Mouse (Mus musculus): Measurements from ENCODE around the gene Nrxn3. TPM values are rescaled to one million over a fixed set of nuclear protein-coding genes. Genes with fewer than 3 reads are reported as not detected.
A peak's percentile ranks its signal among the peaks of the same experiment; 100 is the strongest.

The Nrxn3 gene
- polyA plus RNA-seq, 1 experiment from 2014 or later, result 99.5 TPM

DNA sequence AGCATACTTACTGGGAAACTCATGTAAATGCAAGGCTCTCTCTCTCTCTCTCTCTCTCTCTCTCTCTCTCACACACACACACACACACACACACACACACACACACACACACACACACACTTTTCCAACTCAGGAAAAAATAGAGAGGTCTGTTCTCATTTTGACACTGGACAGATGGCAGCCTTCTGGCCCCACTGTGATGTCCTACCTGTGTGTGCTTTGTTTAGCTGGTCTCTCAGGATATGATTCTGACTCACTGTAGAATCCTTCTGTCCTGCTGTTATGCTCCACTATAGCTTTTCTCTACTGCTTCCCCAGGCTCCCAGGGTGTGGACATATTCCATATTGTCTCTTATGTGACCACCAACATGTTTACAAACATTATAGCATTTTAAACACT is 1363.2 kb downstream of the Nrxn3 start:
- no peak overlapping the region for H3K4me3 ChIP-seq
- no peaks in the 10 kb centered on the region for H3K27me3 ChIP-seq
- no peak overlapping the region for H3K27ac ChIP-seq (replicated peaks)
- ATAC-seq (replicated peaks), result no peak
- no peak overlapping the region for H3K9ac ChIP-seq (replicated peaks)
- H3K4me1 ChIP-seq, result no peaks in the 10 kb centered on the region
- H3K9me3 ChIP-seq, result no peaks in the 10 kb centered on the region
- H3K36me3 ChIP-seq, result no peaks in the 10 kb centered on the region
- H3K4me2 ChIP-seq (replicated peaks), result no peak overlapping the region

DNA sequence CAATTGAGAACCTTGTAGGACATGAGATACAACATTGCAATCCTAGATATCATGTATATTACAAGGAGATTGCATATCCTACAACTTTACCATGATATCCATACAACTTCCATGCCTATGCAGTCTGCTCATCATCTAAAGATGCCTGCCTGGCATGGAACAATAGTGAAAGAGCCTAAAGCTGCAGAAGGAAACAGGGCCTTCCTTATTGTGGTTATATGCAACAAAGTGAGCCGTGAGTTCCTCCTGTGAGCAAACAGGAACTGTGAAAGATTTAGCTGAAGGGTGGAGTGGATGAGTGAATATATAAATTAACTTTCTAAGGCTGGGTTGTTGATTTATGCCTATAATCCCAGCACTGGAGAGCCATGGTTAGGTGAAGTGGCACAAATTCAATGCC is 1373.1 kb downstream of the Nrxn3 start:
- no peak overlapping the region for H3K4me3 ChIP-seq
- H3K4me1 ChIP-seq, result no peaks in the 10 kb centered on the region
- H3K9ac ChIP-seq (replicated peaks), result no peak overlapping the region
- no peak overlapping the region for H3K27ac ChIP-seq (replicated peaks)
- no peak for ATAC-seq (replicated peaks)
- H3K36me3 ChIP-seq, result no peaks in the 10 kb centered on the region
- 75% methylated on average over 1 of the region's 1 CpGs for WGBS
- H3K27me3 ChIP-seq, result no peaks in the 10 kb centered on the region
- H3K4me2 ChIP-seq (replicated peaks), result no peak overlapping the region
- H3K9me3 ChIP-seq, result no peaks in the 10 kb centered on the region

DNA sequence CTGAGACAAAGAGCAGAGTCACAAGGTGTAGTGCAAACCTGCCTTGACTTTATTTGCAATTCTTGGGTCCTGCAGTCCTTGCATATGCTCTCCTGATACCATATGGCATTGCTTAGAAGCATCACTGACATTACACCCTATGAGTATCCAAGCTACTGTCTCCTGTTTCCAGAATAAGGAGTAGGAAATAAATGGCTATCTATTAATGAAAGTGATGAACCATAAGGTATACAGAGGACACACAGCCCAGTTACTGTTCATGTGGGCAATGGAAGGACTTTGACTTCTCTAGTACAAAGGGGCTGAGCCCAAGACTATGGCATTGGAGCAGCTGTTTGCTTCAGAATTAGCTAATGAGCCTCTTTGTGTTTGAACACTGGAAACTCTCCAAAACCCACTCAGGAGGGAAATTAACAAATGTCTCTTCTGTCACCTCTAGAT is 1390.7 kb downstream of the Nrxn3 start:
- H3K4me3 ChIP-seq, result no peak overlapping the region
- H3K9ac ChIP-seq (replicated peaks), result no peak overlapping the region
- H3K9me3 ChIP-seq, result no peaks in the 10 kb centered on the region
- H3K36me3 ChIP-seq, result no peaks in the 10 kb centered on the region
- no peaks in the 10 kb centered on the region for H3K27me3 ChIP-seq
- H3K4me2 ChIP-seq (replicated peaks), result no peak overlapping the region
- H3K4me1 ChIP-seq, result peaks cover 10% of the 10 kb centered on the region
- peak; percentile 77 for ATAC-seq (replicated peaks)
- peak overlapping the region; percentile 28; the same call in 1 of the 2 replicates for H3K27ac ChIP-seq (replicated peaks)

DNA sequence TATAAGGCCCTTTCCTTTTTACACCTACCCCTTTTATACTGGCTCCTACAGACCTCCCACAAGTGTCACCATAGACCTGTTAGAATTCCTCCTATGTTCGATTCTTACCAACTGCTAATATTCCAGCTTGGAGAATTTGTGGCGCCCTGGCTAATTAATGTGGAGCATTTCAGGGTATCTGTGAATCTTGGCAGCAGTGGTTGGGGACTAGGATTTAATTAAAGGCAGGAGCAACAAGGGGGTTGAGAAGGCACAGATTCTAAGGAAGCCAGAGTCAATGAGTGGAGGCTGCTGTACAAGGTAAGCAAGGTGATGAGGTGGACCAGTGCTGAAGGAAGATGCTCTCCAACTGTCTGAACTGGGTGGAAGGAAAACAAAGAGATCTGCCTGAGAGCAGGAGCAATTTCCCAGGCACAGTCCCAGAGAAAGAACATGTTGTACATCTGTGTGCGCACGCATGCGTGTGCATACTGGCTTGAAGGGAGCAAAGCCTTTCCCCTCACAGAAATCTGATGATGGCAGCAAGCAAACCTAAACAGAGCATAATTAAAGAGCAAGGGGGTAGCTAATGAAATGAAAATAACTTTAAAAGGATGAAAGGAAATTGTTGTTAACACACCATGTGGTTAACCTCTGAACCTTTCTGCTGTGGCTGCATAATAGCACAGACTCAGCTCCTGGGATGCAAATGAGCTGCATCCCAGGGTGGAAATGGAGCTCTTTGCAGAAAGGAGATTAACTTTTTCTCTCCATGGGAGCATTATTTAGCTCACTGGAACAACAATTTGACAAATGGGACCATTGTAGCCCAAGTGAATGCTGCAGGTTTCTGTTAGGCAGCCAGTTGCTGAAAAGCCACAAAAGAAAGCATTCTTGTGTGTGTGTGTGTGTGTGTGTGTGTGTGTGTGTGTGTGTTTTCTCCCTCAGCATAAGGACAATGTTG is 1409.5 kb downstream of the Nrxn3 start:
- ATAC-seq (replicated peaks), result peak; percentile 96
- peaks cover 15% of the 10 kb centered on the region for H3K4me1 ChIP-seq
- no peaks in the 10 kb centered on the region for H3K9me3 ChIP-seq
- H3K27me3 ChIP-seq, result peaks cover 15% of the 10 kb centered on the region
- no peak overlapping the region for H3K9ac ChIP-seq (replicated peaks)
- H3K36me3 ChIP-seq, result no peaks in the 10 kb centered on the region
- WGBS, result 3% methylated on average over 5 of the region's 5 CpGs
- H3K4me2 ChIP-seq (replicated peaks), result no peak overlapping the region
- peak overlapping the region; percentile 68 for H3K27ac ChIP-seq (replicated peaks)
- no peak overlapping the region for H3K4me3 ChIP-seq

DNA sequence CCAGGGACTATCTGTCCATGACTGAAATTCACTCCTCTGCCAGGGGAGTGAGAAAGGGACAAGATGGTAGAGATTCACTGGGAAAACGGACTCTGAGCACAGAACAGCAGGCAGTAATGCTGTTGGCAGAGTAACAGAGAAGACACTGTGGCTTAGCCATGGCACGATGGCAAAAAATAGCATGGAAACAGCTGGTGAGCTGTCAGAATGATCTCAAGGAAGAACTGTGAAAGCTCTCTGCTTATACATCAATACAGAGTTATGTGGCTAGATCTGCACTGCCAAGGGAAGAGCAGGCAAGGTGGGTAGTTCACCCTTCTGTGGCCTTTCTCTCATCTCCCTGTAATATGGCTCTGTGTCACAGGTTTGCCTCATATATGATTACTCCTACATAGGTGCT is 1419.3 kb downstream of the Nrxn3 start:
- Histone ChIP-seq H3K9me3 (no peaks in the 10 kb centered on the region), H3K9ac (replicated peaks) (no peak overlapping the region), H3K36me3 (no peaks in the 10 kb centered on the region), H3K27me3 (0 out of 2 replicates have a peak, but pooled peaks cover 3% of the 10 kb centered on the region), H3K27ac (replicated peaks) (0 out of 2 replicates have a peak overlapping the region, but pooled peaks have one; percentile 7), H3K4me3 (no peak overlapping the region), H3K4me1 (peaks cover 7% of the 10 kb centered on the region), H3K4me2 (replicated peaks) (no peak overlapping the region)
- peak; percentile 75 for ATAC-seq (replicated peaks)
- 59% methylated on average over 2 of the region's 2 CpGs for WGBS

DNA sequence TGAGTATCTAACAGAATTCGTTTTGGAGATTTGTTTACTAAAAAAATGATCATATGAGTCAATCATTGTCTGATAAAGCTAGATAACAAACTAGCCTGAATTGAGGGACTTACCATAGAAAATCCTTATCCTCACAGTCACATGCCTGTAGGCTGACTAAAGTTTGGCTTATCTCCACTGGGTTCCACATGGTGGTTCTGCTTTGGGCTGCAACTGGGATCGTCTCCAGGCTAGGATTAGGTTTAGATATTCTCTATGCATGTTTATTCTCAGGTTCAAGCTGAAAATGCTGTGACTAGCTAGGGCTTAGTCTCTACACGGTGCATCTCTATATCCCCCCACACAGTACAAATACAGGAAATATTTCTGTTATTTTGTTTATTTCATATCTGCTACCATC is 1421.6 kb downstream of the Nrxn3 start:
- Histone ChIP-seq H3K4me1 (peaks cover 7% of the 10 kb centered on the region), H3K27ac (replicated peaks) (no peak overlapping the region), H3K36me3 (no peaks in the 10 kb centered on the region), H3K27me3 (no peaks in the 10 kb centered on the region), H3K9ac (replicated peaks) (no peak overlapping the region), H3K9me3 (no peaks in the 10 kb centered on the region), H3K4me3 (no peak overlapping the region), H3K4me2 (replicated peaks) (no peak overlapping the region)
- 74% methylated on average over 3 of the region's 3 CpGs for WGBS
- ATAC-seq (replicated peaks), result no peak

DNA sequence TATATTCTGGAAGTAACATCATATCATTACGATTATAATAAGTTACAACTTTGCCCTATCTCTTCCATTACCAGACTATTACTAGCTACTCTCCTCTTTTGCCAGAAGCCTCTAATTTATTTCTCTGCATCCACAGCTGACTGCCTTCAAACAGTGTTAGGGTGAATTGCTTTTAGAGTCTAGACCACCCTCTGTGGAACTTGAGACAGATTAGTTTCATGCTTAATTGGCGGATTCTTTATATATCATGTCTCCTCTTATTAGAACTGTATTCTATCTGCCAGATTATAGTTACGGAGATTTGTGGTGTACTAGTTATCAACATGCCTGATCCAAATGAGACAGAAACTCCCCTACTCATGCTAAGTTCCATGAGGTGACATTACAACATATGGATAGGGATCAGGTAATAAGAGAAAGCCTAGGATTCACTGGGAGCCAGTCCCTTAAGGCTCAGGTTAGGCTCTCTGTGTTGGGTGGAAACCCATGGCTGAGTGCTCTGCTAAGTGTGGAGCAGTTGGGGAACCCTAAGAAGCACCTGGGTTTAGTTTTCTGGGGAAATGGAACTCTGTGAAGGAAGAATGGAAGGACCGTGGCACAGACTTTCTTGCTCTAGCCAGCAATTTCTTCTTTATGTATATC is 1435.6 kb downstream of the Nrxn3 start:
- Histone ChIP-seq H3K4me1 (no peaks in the 10 kb centered on the region), H3K27ac (replicated peaks) (no peak overlapping the region)

DNA sequence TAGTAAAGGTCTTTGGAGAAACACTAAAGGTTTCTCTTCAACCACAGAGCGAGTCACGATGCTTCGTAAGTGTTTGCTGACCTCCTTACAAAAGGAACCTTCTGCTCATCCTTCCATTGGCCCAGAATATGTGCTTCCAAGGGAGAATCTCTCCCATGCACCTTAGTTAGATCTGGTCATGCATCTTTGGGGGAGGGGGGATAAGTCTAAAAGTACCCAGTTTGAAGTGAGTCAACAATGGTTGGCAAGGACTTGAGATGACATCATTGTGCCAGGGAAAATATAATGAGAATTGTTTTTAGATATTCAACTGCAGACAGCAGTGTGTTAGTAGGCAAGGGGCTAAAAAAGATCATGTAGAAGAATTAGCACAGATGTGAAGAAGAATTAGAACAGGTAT is 1437.2 kb downstream of the Nrxn3 start:
- H3K9ac ChIP-seq (replicated peaks), result no peak overlapping the region
- no peaks in the 10 kb centered on the region for H3K36me3 ChIP-seq
- 97% methylated on average over 3 of the region's 3 CpGs for WGBS

More for the DNA sequence above, 1435.6 kb downstream of the Nrxn3 start:
- ATAC-seq (replicated peaks), result no peak
- Histone ChIP-seq H3K36me3 (no peaks in the 10 kb centered on the region), H3K27me3 (no peaks in the 10 kb centered on the region), H3K4me3 (no peak overlapping the region), H3K4me2 (replicated peaks) (no peak overlapping the region), H3K9ac (replicated peaks) (no peak overlapping the region), H3K9me3 (no peaks in the 10 kb centered on the region)
- 88% methylated on average over 4 of the region's 4 CpGs for WGBS

DNA sequence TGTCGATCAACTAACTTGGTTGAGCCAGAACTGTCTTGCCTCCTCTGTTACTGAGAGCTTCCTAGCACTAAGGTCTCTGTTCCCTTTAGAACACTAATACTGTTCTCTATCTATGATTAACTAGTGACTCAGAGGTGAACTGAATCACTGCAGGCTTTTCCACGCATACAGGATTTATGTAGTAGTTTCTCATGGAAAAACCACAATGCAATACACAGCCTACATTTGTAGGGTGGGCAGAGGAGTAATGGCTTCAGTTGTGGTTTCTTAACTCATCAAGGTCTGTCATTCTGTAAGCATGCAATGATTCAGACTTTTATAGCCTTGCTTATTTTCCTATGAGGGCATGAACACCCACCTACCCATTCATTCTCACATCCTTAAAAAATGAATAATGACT is 1443.4 kb downstream of the Nrxn3 start:
- WGBS, result 95% methylated on average over 2 of the region's 2 CpGs
- no peak overlapping the region for H3K9ac ChIP-seq (replicated peaks)
- no peaks in the 10 kb centered on the region for H3K9me3 ChIP-seq
- no peak overlapping the region for H3K4me3 ChIP-seq
- no peaks in the 10 kb centered on the region for H3K27me3 ChIP-seq
- H3K27ac ChIP-seq (replicated peaks), result no peak overlapping the region
- ATAC-seq (replicated peaks), result no peak
- no peaks in the 10 kb centered on the region for H3K36me3 ChIP-seq
- H3K4me2 ChIP-seq (replicated peaks), result no peak overlapping the region
- no peaks in the 10 kb centered on the region for H3K4me1 ChIP-seq

More for the DNA sequence above, 1437.2 kb downstream of the Nrxn3 start:
- Histone ChIP-seq H3K9me3 (no peaks in the 10 kb centered on the region), H3K27ac (replicated peaks) (no peak overlapping the region), H3K4me2 (replicated peaks) (no peak overlapping the region), H3K4me1 (no peaks in the 10 kb centered on the region), H3K27me3 (no peaks in the 10 kb centered on the region), H3K4me3 (no peak overlapping the region)
- no peak for ATAC-seq (replicated peaks)

DNA sequence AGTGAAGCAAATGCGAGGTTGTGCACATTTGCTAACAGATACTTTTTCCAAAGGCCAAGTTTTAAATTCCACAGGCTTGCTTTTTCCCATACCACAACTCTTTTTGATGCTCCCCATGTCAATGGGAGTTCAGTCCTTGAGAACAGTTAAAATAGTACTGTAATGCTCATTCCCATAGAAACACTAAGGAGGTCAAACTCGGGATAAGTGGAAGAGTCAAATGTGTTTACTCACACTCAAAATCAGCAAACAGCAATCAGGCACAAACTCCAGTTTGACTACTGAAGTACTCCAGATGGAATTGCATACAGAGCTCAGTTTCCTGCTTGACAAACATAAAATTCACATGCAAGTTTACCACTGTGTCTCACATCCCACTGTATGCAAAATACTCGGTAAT is 1458.9 kb downstream of the Nrxn3 start:
- 90% methylated on average over 3 of the region's 3 CpGs for WGBS
- Histone ChIP-seq H3K27ac (replicated peaks) (no peak overlapping the region), H3K27me3 (no peaks in the 10 kb centered on the region), H3K9me3 (no peaks in the 10 kb centered on the region), H3K4me2 (replicated peaks) (no peak overlapping the region), H3K4me1 (no peaks in the 10 kb centered on the region), H3K36me3 (no peaks in the 10 kb centered on the region), H3K4me3 (no peak overlapping the region), H3K9ac (replicated peaks) (no peak overlapping the region)
- ATAC-seq (replicated peaks), result no peak

DNA sequence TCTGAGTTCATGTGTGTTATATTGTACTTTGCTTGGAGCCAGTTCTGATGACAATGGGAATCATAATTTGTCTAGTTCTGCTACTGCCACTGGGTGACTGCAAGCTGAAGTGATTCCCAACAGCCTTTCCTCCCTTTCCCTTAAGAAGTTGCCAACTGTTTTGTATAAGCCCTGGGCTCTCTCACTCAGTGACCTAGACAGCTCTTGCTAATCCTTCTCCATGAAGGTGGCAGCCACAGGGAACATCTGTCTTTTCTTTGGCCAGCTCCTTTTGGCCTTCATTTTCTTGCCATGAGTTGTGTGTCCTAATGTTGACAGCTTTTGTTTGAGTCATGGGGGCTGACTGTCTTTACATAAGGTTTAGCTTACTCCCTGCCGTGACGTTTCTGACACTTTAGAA is 1460.3 kb downstream of the Nrxn3 start:
- Histone ChIP-seq H3K4me3 (no peak overlapping the region), H3K9ac (replicated peaks) (no peak overlapping the region), H3K27ac (replicated peaks) (no peak overlapping the region), H3K36me3 (no peaks in the 10 kb centered on the region), H3K27me3 (no peaks in the 10 kb centered on the region), H3K4me2 (replicated peaks) (no peak overlapping the region), H3K9me3 (no peaks in the 10 kb centered on the region), H3K4me1 (no peaks in the 10 kb centered on the region)
- ATAC-seq (replicated peaks), result no peak
- WGBS, result 84% methylated on average over 2 of the region's 2 CpGs

DNA sequence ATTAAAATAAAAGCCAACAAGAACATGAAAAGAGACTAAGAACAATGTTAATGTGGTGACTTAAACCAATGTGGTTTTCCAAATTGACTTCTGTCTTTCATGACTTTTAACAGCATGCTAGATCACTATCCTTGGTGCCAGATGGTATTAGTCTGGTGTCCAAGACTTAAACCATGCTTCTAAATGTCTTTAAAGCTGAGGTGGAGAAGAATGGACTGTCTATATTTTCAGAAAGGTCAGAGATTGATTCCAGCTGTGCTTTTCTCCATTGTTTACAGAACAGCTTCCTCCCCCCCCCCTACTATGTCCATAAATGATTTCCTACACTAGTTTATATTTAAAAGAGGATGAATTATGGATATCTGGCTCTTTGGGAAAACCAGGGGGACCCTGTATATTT is 1473.5 kb downstream of the Nrxn3 start:
- Histone ChIP-seq H3K9me3 (no peaks in the 10 kb centered on the region), H3K9ac (replicated peaks) (no peak overlapping the region), H3K27ac (replicated peaks) (no peak overlapping the region), H3K27me3 (no peaks in the 10 kb centered on the region), H3K4me1 (no peaks in the 10 kb centered on the region), H3K36me3 (no peaks in the 10 kb centered on the region), H3K4me3 (no peak overlapping the region), H3K4me2 (replicated peaks) (no peak overlapping the region)
- no peak for ATAC-seq (replicated peaks)

Measured in forebrain, embryonic 15.5 days (tissue).